Mouse (Mus musculus) stomach, adult 2 months (tissue): ENCODE data around the gene Gpr137b. TPM values are rescaled to one million over a fixed set of nuclear protein-coding genes. Genes with fewer than 3 reads are reported as not detected.

ENCODE experiments used
- polyA plus RNA-seq: library from polyadenylated mRNA; depleted of rRNA; stranded (reverse); fragments of >200 nt; gene quantifications from 2 replicates; pipeline ENCODE4 v1.2.3, GENCODE M21; 2012; rRNA removed

The Gpr137b gene
- polyA plus RNA-seq, result 4.5 and 10.0 TPM in 2 replicates

GRCm38 (mm10) chr13:13393228-13394095, at the start of gene Gpr137b:
TSS of gene Gpr137b (minus strand) at chr13:13394014.

GRCm38 (mm10) chr13:13437460-13438015, 43.7 kb upstream of the Gpr137b start, which contains the start of gene Nid1:
TSS of gene Nid1 (plus strand) at chr13:13437551.

Other genes with a start within 250 kb of the Gpr137b start
- not detected in 2 replicates for gene Prl2c5, start 211.3 kb downstream of the Gpr137b start, polyA plus RNA-seq
- 17.3 and 29.9 TPM in 2 replicates for gene Nid1, start 43.5 kb upstream of the Gpr137b start, polyA plus RNA-seq
- 0.34 and 0.58 TPM in 2 replicates for gene Lyst, start 196.4 kb upstream of the Gpr137b start, polyA plus RNA-seq